Mouse (Mus musculus) forebrain, embryonic 12.5 days (tissue): ENCODE measurements around the gene Slc1a5. TPM values are rescaled to one million over a fixed set of nuclear protein-coding genes. Genes with fewer than 3 reads are reported as not detected.
A peak's percentile ranks its signal among the peaks of the same experiment; 100 is the strongest.

Source experiments
- ATAC-seq: fragments of 200-750 bp; cut with Nextera tagmentation; 2 replicates; pipeline ENCODE4 v1.8.0; 2017; ENCODE audit warnings: moderate TSS enrichment; ENCODE audit not compliant: low FRiP score
- H3K27ac ChIP-seq: fragments of 300-500 bp; sonication (generic); 2 replicates; pipeline ENCODE4 v1.5.1; 2016; ENCODE audit warnings: mild to moderate bottlenecking
- H3K27me3 ChIP-seq: fragments of 300-500 bp; sonication (generic); 2 replicates; pipeline ENCODE4 v1.6.1; 2016; ENCODE audit warnings: mild to moderate bottlenecking
- H3K36me3 ChIP-seq: fragments of 300-500 bp; sonication (generic); replicated peaks from 2 replicates; pipeline ENCODE4 v1.6.1; 2016; ENCODE audit warnings: mild to moderate bottlenecking
- H3K4me1 ChIP-seq: fragments of 300-500 bp; sonication (generic); 2 replicates; pipeline ENCODE4 v1.6.1; 2016
- H3K4me2 ChIP-seq: fragments of 300-500 bp; sonication (generic); 2 replicates; pipeline ENCODE4 v1.6.1; 2016; ENCODE audit warnings: mild to moderate bottlenecking, moderate library complexity
- H3K4me3 ChIP-seq: fragments of 300-500 bp; sonication (generic); replicated peaks from 2 replicates; pipeline ENCODE4 v1.5.1; 2016; ENCODE audit warnings: mild to moderate bottlenecking
- H3K9ac ChIP-seq: fragments of 300-500 bp; sonication (generic); 2 replicates; pipeline ENCODE4 v1.6.1; 2016; ENCODE audit warnings: mild to moderate bottlenecking
- H3K9me3 ChIP-seq: fragments of 300-500 bp; sonication (generic); 2 replicates; pipeline ENCODE4 v1.6.1; 2016
- WGBS: fragments of 180-500 bp; shearing (Covaris S2); methylation state at CpG from one replicate; pipeline ENCODE4 v1.1.7; 2016; 5-methylcytosine and 5-hydroxymethylcytosine counted together
- polyA plus RNA-seq: library from polyadenylated mRNA; unstranded; fragments of >200 nt; fragmentation: Nextera tagmentation; extraction: Ambion mirVana; gene quantifications from 2 replicates; pipeline ENCODE4 v1.2.1, GENCODE M21; 2016

Slc1a5 gene
- polyA plus RNA-seq, 1 experiment from 2014 or later = 32.0 TPM

- no peak for ATAC-seq
- Histone ChIP-seq H3K36me3 (peaks cover 20% of the 10 kb centered on the region; the same call in 1 of the 2 replicates), H3K4me2 (peak overlapping the region; percentile 100), H3K27ac (no peak overlapping the region), H3K4me3 (peak overlapping the region; percentile 69), H3K4me1 (peaks cover 40% of the 10 kb centered on the region), H3K27me3 (peaks cover 3% of the 10 kb centered on the region; the same call in 1 of the 2 replicates), H3K9ac (peak overlapping the region; percentile 75; the same call in 1 of the 2 replicates), H3K9me3 (no peaks in the 10 kb centered on the region)
- 41% methylated on average over 17 of the region's 17 CpGs for WGBS
These were observed 2.7 kb downstream of the Slc1a5 start for GRCm38 (mm10) chr7:16783758-16784415.

- peak overlapping the region; percentile 69; the same call in 1 of the 2 replicates for H3K4me3 ChIP-seq
- peaks cover 3% of the 10 kb centered on the region; the same call in 1 of the 2 replicates for H3K27me3 ChIP-seq
- peak overlapping the region; percentile 100 for H3K4me2 ChIP-seq
- ATAC-seq = no peak
- H3K27ac ChIP-seq = no peak overlapping the region
- H3K9me3 ChIP-seq = no peaks in the 10 kb centered on the region
- peaks cover 40% of the 10 kb centered on the region for H3K4me1 ChIP-seq
- 73% methylated on average over 10 of the region's 10 CpGs for WGBS
- H3K9ac ChIP-seq = no peak overlapping the region
- H3K36me3 ChIP-seq = peaks cover 23% of the 10 kb centered on the region; the same call in 1 of the 2 replicates
These were observed 3.4 kb downstream of the Slc1a5 start for GRCm38 (mm10) chr7:16784498-16784976.

GRCm38 (mm10) chr7:16785541-16786083, 4.5 kb downstream of the Slc1a5 start:
- no peak overlapping the region for H3K4me3 ChIP-seq
- H3K9me3 ChIP-seq = no peaks in the 10 kb centered on the region
- H3K27me3 ChIP-seq = peaks cover 3% of the 10 kb centered on the region; the same call in 1 of the 2 replicates
- H3K9ac ChIP-seq = no peak overlapping the region
- peaks cover 40% of the 10 kb centered on the region for H3K4me1 ChIP-seq
- H3K36me3 ChIP-seq = peaks cover 29% of the 10 kb centered on the region; the same call in 1 of the 2 replicates
- no peak overlapping the region for H3K4me2 ChIP-seq
- no peak for ATAC-seq
- H3K27ac ChIP-seq = no peak overlapping the region
- 92% methylated on average over 8 of the region's 8 CpGs for WGBS

- H3K36me3 ChIP-seq = peaks cover 36% of the 10 kb centered on the region
- H3K9ac ChIP-seq = no peak overlapping the region
- no peak overlapping the region for H3K27ac ChIP-seq
- H3K4me3 ChIP-seq = no peak overlapping the region
- no peak for ATAC-seq
- H3K9me3 ChIP-seq = no peaks in the 10 kb centered on the region
- H3K4me2 ChIP-seq = no peak overlapping the region
- 84% methylated on average over 5 of the region's 5 CpGs for WGBS
- H3K27me3 ChIP-seq = no peaks in the 10 kb centered on the region
- H3K4me1 ChIP-seq = no peaks in the 10 kb centered on the region
These were observed 11.2 kb downstream of the Slc1a5 start for GRCm38 (mm10) chr7:16792316-16792715.

GRCm38 (mm10) chr7:16793010-16793725, 12.0 kb downstream of the Slc1a5 start:
- peaks cover 40% of the 10 kb centered on the region for H3K36me3 ChIP-seq
- H3K9me3 ChIP-seq = no peaks in the 10 kb centered on the region
- H3K27me3 ChIP-seq = no peaks in the 10 kb centered on the region
- H3K4me1 ChIP-seq = no peaks in the 10 kb centered on the region
- no peak for ATAC-seq
- 95% methylated on average over 19 of the region's 19 CpGs for WGBS
- H3K9ac ChIP-seq = no peak overlapping the region
- no peak overlapping the region for H3K27ac ChIP-seq
- no peak overlapping the region for H3K4me3 ChIP-seq
- no peak overlapping the region for H3K4me2 ChIP-seq

GRCm38 (mm10) chr7:16794886-16795285, 13.7 kb downstream of the Slc1a5 start:
- Histone ChIP-seq H3K27ac (no peak overlapping the region), H3K4me3 (no peak overlapping the region), H3K4me2 (no peak overlapping the region), H3K9me3 (no peaks in the 10 kb centered on the region), H3K27me3 (no peaks in the 10 kb centered on the region), H3K4me1 (no peaks in the 10 kb centered on the region), H3K9ac (no peak overlapping the region), H3K36me3 (peaks cover 42% of the 10 kb centered on the region)
- 91% methylated on average over 5 of the region's 5 CpGs for WGBS
- ATAC-seq = no peak

- Histone ChIP-seq H3K27ac (no peak overlapping the region), H3K9ac (no peak overlapping the region), H3K4me3 (no peak overlapping the region), H3K9me3 (no peaks in the 10 kb centered on the region), H3K36me3 (peaks cover 18% of the 10 kb centered on the region), H3K27me3 (no peaks in the 10 kb centered on the region), H3K4me2 (no peak overlapping the region), H3K4me1 (0 out of 2 replicates have a peak, but pooled peaks cover under 1% of the 10 kb centered on the region)
- ATAC-seq = peak; percentile 36; the same call in 1 of the 2 replicates
- WGBS = 36% methylated on average over 8 of the region's 8 CpGs
These were observed 23.4 kb downstream of the Slc1a5 start for GRCm38 (mm10) chr7:16804409-16805028.

- Histone ChIP-seq H3K27ac (no peak overlapping the region), H3K4me3 (no peak overlapping the region), H3K36me3 (peaks cover 20% of the 10 kb centered on the region), H3K4me2 (no peak overlapping the region), H3K4me1 (peaks cover 28% of the 10 kb centered on the region), H3K9me3 (no peaks in the 10 kb centered on the region), H3K9ac (no peak overlapping the region), H3K27me3 (peaks cover 31% of the 10 kb centered on the region)
- no peak for ATAC-seq
- WGBS = 91% methylated on average over 9 of the region's 9 CpGs
These were observed 26.8 kb downstream of the Slc1a5 start for GRCm38 (mm10) chr7:16807936-16808335.

- no peak overlapping the region for H3K4me2 ChIP-seq
- peaks cover 24% of the 10 kb centered on the region for H3K36me3 ChIP-seq
- H3K4me1 ChIP-seq = peaks cover 28% of the 10 kb centered on the region
- no peak overlapping the region for H3K4me3 ChIP-seq
- H3K27me3 ChIP-seq = peaks cover 38% of the 10 kb centered on the region
- no peak overlapping the region for H3K9ac ChIP-seq
- ATAC-seq = no peak
- no peaks in the 10 kb centered on the region for H3K9me3 ChIP-seq
- WGBS = 88% methylated on average over 9 of the region's 9 CpGs
- H3K27ac ChIP-seq = no peak overlapping the region
These were observed 27.5 kb downstream of the Slc1a5 start for GRCm38 (mm10) chr7:16808647-16809046.

GRCm38 (mm10) chr7:16809739-16810138, 28.6 kb downstream of the Slc1a5 start:
- Histone ChIP-seq H3K4me3 (no peak overlapping the region), H3K27me3 (peaks cover 38% of the 10 kb centered on the region), H3K9me3 (no peaks in the 10 kb centered on the region), H3K4me1 (peaks cover 37% of the 10 kb centered on the region), H3K4me2 (0 out of 2 replicates have a peak overlapping the region, but pooled peaks have one; percentile 72), H3K36me3 (peaks cover 24% of the 10 kb centered on the region), H3K27ac (no peak overlapping the region), H3K9ac (no peak overlapping the region)
- ATAC-seq = 0 out of 2 replicates have a peak, but pooled peaks have one; percentile 30
- WGBS = 31% methylated on average over 10 of the region's 10 CpGs

- 0 out of 2 replicates have a peak overlapping the region, but pooled peaks have one; percentile 61 for H3K27ac ChIP-seq
- no peaks in the 10 kb centered on the region for H3K9me3 ChIP-seq
- 53% methylated on average over 27 of the region's 28 CpGs for WGBS
- H3K4me1 ChIP-seq = peaks cover 44% of the 10 kb centered on the region
- H3K36me3 ChIP-seq = peaks cover 24% of the 10 kb centered on the region
- H3K9ac ChIP-seq = peak overlapping the region; percentile 63
- H3K27me3 ChIP-seq = peaks cover 38% of the 10 kb centered on the region
- peak overlapping the region; percentile 72 for H3K4me2 ChIP-seq
- ATAC-seq = no peak
- H3K4me3 ChIP-seq = peak overlapping the region; percentile 43
These were observed 29.3 kb downstream of the Slc1a5 start for GRCm38 (mm10) chr7:16810399-16810919.
